Mouse (Mus musculus) midbrain, embryonic 11.5 days (tissue): ENCODE results near the gene Hoxb7. TPM values are rescaled to one million over a fixed set of nuclear protein-coding genes. Genes with fewer than 3 reads are reported as not detected.

Source experiments
- ATAC-seq: fragments of 200-750 bp; cut with Nextera tagmentation; 2 replicates; pipeline ENCODE4 v1.8.0; 2017; ENCODE audit warnings: moderate TSS enrichment, moderate library complexity; ENCODE audit not compliant: low FRiP score
- DNase-seq: peaks from one replicate; pipeline ENCODE4 v3.0.0; 2015; ENCODE audit warnings: low spot score; ENCODE audit errors: missing footprints
- H3K27ac ChIP-seq: fragments of 300-500 bp; sonication (generic); 2 replicates; pipeline ENCODE4 v1.5.1; 2014; ENCODE audit warnings: low read depth, low read length
- H3K27me3 ChIP-seq: fragments of 300-500 bp; sonication (generic); 2 replicates; pipeline ENCODE4 v1.6.1; 2014; ENCODE audit warnings: mild to moderate bottlenecking, low read length, moderate library complexity, mixed read lengths; ENCODE audit not compliant: control insufficient read depth, insufficient read depth
- H3K36me3 ChIP-seq: fragments of 300-500 bp; sonication (generic); 2 replicates; pipeline ENCODE4 v1.6.1; 2014; ENCODE audit warnings: mild to moderate bottlenecking, low read length, moderate library complexity, mixed read lengths; ENCODE audit not compliant: control insufficient read depth, insufficient read depth
- H3K4me1 ChIP-seq: fragments of 300-500 bp; sonication (generic); 2 replicates; pipeline ENCODE4 v1.6.1; 2014; ENCODE audit warnings: low read length; ENCODE audit not compliant: control insufficient read depth, insufficient read depth
- H3K4me2 ChIP-seq: fragments of 300-500 bp; sonication (generic); 2 replicates; pipeline ENCODE4 v1.6.1; 2014; ENCODE audit warnings: mild to moderate bottlenecking, moderate library complexity
- H3K4me3 ChIP-seq: fragments of 300-500 bp; sonication (generic); 2 replicates; pipeline ENCODE4 v1.5.1; 2014; ENCODE audit warnings: low read depth, low read length
- H3K9ac ChIP-seq: fragments of 300-500 bp; sonication (generic); 2 replicates; pipeline ENCODE4 v1.6.1; 2014; ENCODE audit warnings: low read length
- H3K9me3 ChIP-seq: fragments of 300-500 bp; sonication (generic); 2 replicates; pipeline ENCODE4 v1.6.1; 2016; ENCODE audit warnings: low read length; ENCODE audit not compliant: control insufficient read depth
- WGBS: fragments of 180-500 bp; shearing (Covaris S2); extraction: QIAGEN DNeasy Blood & Tissue Kit; methylation state at CpG from one replicate; pipeline ENCODE4 v1.1.7; 2014; 5-methylcytosine and 5-hydroxymethylcytosine counted together
- microRNA counts: library from miRNA; unstranded; fragments of <30 nt; microRNA quantifications from one replicate; lab custom pipeline; 2015
- microRNA-seq: library from miRNA; unstranded; fragments of <30 nt; microRNA quantifications from one replicate; pipeline ENCODE4, GENCODE M21; 2017
- polyA plus RNA-seq: library from polyadenylated mRNA; unstranded; fragments of >200 nt; fragmentation: Nextera tagmentation; extraction: Ambion mirVana; gene quantifications from 2 replicates; pipeline ENCODE4 v1.2.1, GENCODE M21; 2014

The Hoxb7 gene
- polyA plus RNA-seq, 1 experiment from 2014 or later = not detected

DNA sequence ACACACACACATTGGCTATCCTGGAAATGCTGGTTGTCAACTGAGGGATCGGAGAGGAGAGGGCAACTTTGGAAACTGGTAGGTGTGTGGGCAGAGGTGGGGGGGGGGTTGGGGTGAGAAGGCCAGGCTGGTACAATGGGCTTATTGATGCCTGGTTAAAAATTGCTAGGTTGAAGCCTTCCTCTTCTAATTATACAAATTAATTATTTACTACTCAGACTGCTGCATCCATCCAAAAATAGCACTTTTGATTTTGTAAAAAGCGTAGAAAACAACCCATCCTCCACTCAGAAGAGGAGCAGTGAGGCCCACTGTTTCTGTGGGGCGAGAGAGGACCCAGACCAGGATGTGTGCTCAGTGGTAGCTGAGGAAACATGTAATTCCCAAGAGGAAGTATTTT lies 48.6 kb downstream of the Hoxb7 start:
- H3K27me3 ChIP-seq = peaks cover 100% of the 10 kb centered on the region
- 32% methylated on average over 3 of the region's 3 CpGs for WGBS
- no peaks in the 10 kb centered on the region for H3K9me3 ChIP-seq
- H3K4me3 ChIP-seq = no peak overlapping the region
- no peaks in the 10 kb centered on the region for H3K4me1 ChIP-seq
- DNase-seq (no peak), ATAC-seq (no peak)
- no peak overlapping the region for H3K4me2 ChIP-seq
- H3K9ac ChIP-seq = no peak overlapping the region
- H3K36me3 ChIP-seq = no peaks in the 10 kb centered on the region
- no peak overlapping the region for H3K27ac ChIP-seq

DNA sequence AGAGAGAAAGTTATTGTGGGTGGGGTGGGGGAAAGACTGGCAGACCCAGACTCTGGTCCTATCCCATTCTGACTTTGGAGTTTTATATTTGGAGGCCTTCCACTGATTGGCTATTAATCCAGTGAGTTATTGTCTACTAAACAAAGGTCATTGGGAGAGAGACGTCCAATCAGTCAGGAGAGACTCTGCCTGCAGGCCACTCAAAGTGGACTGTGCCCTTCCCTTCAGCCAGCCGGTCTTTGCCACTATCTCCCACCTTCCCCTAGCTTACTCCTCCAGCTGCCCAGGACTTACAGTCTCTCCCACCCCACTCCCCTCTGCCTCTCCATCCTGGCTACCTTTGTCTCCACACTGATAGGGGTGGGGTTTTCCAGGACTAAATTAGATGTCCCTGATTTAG lies 50.2 kb downstream of the Hoxb7 start:
- 0% methylated on average over 2 of the region's 2 CpGs for WGBS
- no peaks in the 10 kb centered on the region for H3K4me1 ChIP-seq
- H3K9me3 ChIP-seq = no peaks in the 10 kb centered on the region
- H3K36me3 ChIP-seq = no peaks in the 10 kb centered on the region
- H3K9ac ChIP-seq = no peak overlapping the region
- H3K27me3 ChIP-seq = peaks cover 100% of the 10 kb centered on the region
- no peak overlapping the region for H3K4me3 ChIP-seq
- H3K27ac ChIP-seq = no peak overlapping the region
- DNase-seq (no peak), ATAC-seq (no peak)
- no peak overlapping the region for H3K4me2 ChIP-seq

DNA sequence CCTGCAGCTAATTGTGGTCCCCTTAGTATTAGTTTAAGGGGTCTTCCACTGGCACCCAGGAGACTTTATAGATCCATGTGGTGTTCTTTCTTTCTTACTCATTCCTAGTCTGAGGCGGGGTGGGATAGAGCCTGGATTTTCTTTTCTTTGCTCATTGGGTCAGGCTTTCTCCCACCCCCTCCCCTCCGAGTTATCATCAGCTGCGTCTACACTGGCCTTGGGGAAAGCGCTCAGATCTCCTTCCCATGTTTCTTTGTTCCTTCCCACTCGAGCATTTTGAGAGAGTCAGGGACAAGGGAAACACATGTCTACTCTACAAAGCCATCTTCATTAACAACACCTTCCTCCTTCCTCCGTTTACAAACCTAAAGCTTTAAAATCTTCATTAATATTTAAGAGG lies 50.6 kb downstream of the Hoxb7 start:
- H3K4me3 ChIP-seq = no peak overlapping the region
- H3K36me3 ChIP-seq = no peaks in the 10 kb centered on the region
- ATAC-seq (no peak), DNase-seq (no peak)
- no peak overlapping the region for H3K27ac ChIP-seq
- H3K9ac ChIP-seq = no peak overlapping the region
- WGBS = under 1% methylated on average over 6 of the region's 6 CpGs
- H3K4me1 ChIP-seq = no peaks in the 10 kb centered on the region
- H3K27me3 ChIP-seq = peaks cover 100% of the 10 kb centered on the region
- no peaks in the 10 kb centered on the region for H3K9me3 ChIP-seq
- H3K4me2 ChIP-seq = no peak overlapping the region

DNA sequence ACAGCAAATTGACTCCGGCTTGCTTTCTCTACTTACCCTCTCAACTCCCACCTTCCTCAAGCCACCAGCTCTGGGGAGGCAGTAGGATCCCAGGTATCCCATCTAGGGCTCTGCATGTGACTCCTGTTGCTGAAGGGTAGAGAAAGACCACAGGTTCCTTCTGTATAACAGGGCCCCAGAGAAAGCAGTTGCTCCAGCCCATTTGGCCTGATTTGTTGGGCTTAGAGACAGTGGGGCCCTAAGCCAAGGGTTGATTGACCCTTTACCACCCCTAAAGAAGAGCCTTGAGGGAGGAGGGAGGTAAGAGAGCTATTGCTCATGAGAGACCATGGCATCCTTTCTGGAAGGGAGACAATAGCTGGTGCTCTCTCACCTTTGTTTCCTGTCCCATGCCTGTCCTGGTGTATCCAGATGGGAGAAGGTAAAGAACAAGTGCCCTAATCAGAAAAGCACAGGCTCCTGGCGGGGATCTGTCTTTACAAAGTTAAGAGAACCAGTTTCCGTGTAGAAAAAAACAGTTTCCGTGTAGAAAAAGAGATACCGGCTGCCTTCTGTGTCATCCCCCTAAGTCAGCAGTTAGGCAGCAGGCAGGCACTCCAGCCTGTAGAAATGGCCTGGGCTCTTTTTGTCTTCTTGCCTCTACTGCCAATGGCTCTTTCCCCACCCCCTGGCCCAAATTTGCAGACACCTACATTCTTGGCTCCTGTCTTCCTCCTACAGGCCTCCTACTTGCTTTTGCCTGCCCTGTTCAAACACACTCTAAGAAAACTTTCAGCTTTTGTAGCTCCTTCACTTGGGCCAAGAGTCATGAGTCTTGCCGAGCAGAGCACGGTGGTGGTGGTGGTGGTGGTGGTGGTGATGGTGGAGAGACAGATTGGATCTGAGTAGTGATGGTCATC lies 52.8 kb downstream of the Hoxb7 start:
- Histone ChIP-seq H3K27ac (no peak overlapping the region), H3K27me3 (peaks cover 100% of the 10 kb centered on the region), H3K9me3 (no peaks in the 10 kb centered on the region), H3K36me3 (no peaks in the 10 kb centered on the region), H3K4me2 (no peak overlapping the region), H3K4me3 (no peak overlapping the region), H3K9ac (no peak overlapping the region), H3K4me1 (no peaks in the 10 kb centered on the region)
- ATAC-seq (no peak), DNase-seq (no peak)
- 13% methylated on average over 7 of the region's 7 CpGs for WGBS

MicroRNAs within 50 kb of the gene (microRNA counts, 519-probe panel; counts per million panel counts)
- microRNA mmu-miR-10a (lab: Ali Mortazavi, UCI) (1,880 counts per million, percentile 3 among the panel's probes with 10 or more counts), microRNA mmu-miR-196a (lab: Ali Mortazavi, UCI) (not detected)

Small RNA genes lying within 50 kb of the gene (microRNA-seq; reads per million reads assigned to microRNA genes)
- gene Mir10a = 130 reads per million, percentile 57 among the genes with 10 or more reads in this experiment
- not detected for gene Mir196a-1

Other genes starting within 250 kb of the Hoxb7 start
- gene Ube2z, start 221.2 kb upstream of the Hoxb7 start, polyA plus RNA-seq = 21.5 and 22.3 TPM in 2 replicates
- 405 and 437 TPM in 2 replicates for gene Atp5g1, start 211.0 kb upstream of the Hoxb7 start, polyA plus RNA-seq
- not detected in 2 replicates for gene Calcoco2, start 174.7 kb upstream of the Hoxb7 start, polyA plus RNA-seq
- not detected in 2 replicates for gene Ttll6, start 152.8 kb upstream of the Hoxb7 start, polyA plus RNA-seq
- not detected in 2 replicates for gene Hoxb13, start 92.3 kb upstream of the Hoxb7 start, polyA plus RNA-seq
- not detected in 2 replicates for gene Hoxb9, start 15.2 kb upstream of the Hoxb7 start, polyA plus RNA-seq
- gene Hoxb8, start 4.7 kb upstream of the Hoxb7 start, polyA plus RNA-seq = not detected in 2 replicates
- not detected in 2 replicates for gene Hoxb6, start 5.9 kb downstream of the Hoxb7 start, polyA plus RNA-seq
- not detected in 2 replicates for gene Hoxb5, start 16.7 kb downstream of the Hoxb7 start, polyA plus RNA-seq
- not detected in 2 replicates for gene Hoxb4, start 31.6 kb downstream of the Hoxb7 start, polyA plus RNA-seq
- not detected in 2 replicates for gene Hoxb3, start 36.7 kb downstream of the Hoxb7 start, polyA plus RNA-seq
- gene Hoxb2, start 63.9 kb downstream of the Hoxb7 start, polyA plus RNA-seq = not detected in 2 replicates
- not detected in 2 replicates for gene Hoxb1, start 79.1 kb downstream of the Hoxb7 start, polyA plus RNA-seq
- gene Skap1, start 178.0 kb downstream of the Hoxb7 start, polyA plus RNA-seq = 1.2 and 1.3 TPM in 2 replicates